Comparison of ENCODE assay signal across 19 mouse cellular contexts in genomic region chr14:23610054-23610453, GRCm38 (mm10).
DNase-seq lines count a peak whose midpoint lies in the region; ATAC-seq lines count a peak whose summit lies in the region.
"Had no signal": no experiment of that assay in that cellular context is flagged by ENCODE, and none has a peak within 500 bp of the region (broad histone marks: within the 10 kb centered on the region; RNA-seq: fewer than 3 reads in every experiment).

No protein-coding gene starts in this region.

- ATAC-seq in frontal cortex, adult (ENCODE audit: low TSS enrichment) = peak; percentile 29
- ATAC-seq: CD4-positive, CD25-positive, alpha-beta regulatory T cell, adult 4 months; forebrain, embryonic 13.5 days; forebrain, embryonic 15.5 days had no signal

- no peak for DNase-seq in frontal cortex, adult 2 months (ENCODE audit: extremely low spot score in 1 of 2, low spot score in 1 of 2)
- DNase-seq in layer of hippocampus, adult 9-11 months = peak; percentile 40
- no peak for DNase-seq in layer of hippocampus, postnatal 36 days
- DNase-seq in right cerebral cortex, postnatal 25 days = peak; percentile 47
- no peak for DNase-seq in right cerebral cortex, postnatal 10 days (ENCODE audit: low spot score in 2 of 2)
- no peak for DNase-seq in kidney, postnatal 25 days
- DNase-seq: adrenal gland, adult 2 months; adrenal gland, postnatal 10 days; adrenal gland, postnatal 25 days; B cell, adult 2 months; cerebellum, adult 11-12 months; cerebellum, adult 2 months; cerebellum, adult 9-10 months; cerebellum, postnatal 10 days; cerebellum, postnatal 25 days had no signal

Comparison
In these comparisons a context has a peak if more than half of its experiments do, and no peak if none do; other contexts are left out.
1. DNase-seq: peak in layer of hippocampus, adult 9-11 months (single experiment) and right cerebral cortex, postnatal 25 days (single experiment); none in frontal cortex, adult 2 months (0 of 2), layer of hippocampus, postnatal 36 days (0 of 2), right cerebral cortex, postnatal 10 days (0 of 2) and kidney, postnatal 25 days (0 of 2).